Mouse (Mus musculus) bone marrow, adult 2 months (tissue): Measurements from ENCODE around the gene Phrf1.

Experiments used
- CTCF ChIP-seq: fragments of 200-500 bp; IDR thresholded peaks from 2 replicates; pipeline ENCODE4 v1.5.1; 2011; ENCODE audit warnings: low read length, control low read depth; ENCODE audit not compliant: control insufficient read depth, insufficient read depth
- POLR2A ChIP-seq: fragments of 200-500 bp; IDR thresholded peaks from 2 replicates; pipeline ENCODE4 v1.6.1; 2011; ENCODE audit warnings: low read depth, mild to moderate bottlenecking, control low read depth, low read length, borderline replicate concordance; ENCODE audit not compliant: control insufficient read depth

- TF ChIP-seq CTCF (no peak), POLR2A (no peak)
Measured at GRCm38 (mm10) chr7:141190220-141190619, 38.4 kb upstream of the Phrf1 start.
